Mouse (Mus musculus) lung, postnatal 0 days (tissue): ENCODE measurements around the gene Fgd2.

Source experiments
- CTCF ChIP-seq: IDR thresholded peaks from 2 replicates; pipeline ENCODE4 v1.5.1; 2016; ENCODE audit warnings: antibody characterized with exemption, mild to moderate bottlenecking
- EP300 ChIP-seq: IDR thresholded peaks from 2 replicates; pipeline ENCODE4 v1.6.1; 2016; ENCODE audit warnings: antibody characterized with exemption, mild to moderate bottlenecking, control low read depth

DNA sequence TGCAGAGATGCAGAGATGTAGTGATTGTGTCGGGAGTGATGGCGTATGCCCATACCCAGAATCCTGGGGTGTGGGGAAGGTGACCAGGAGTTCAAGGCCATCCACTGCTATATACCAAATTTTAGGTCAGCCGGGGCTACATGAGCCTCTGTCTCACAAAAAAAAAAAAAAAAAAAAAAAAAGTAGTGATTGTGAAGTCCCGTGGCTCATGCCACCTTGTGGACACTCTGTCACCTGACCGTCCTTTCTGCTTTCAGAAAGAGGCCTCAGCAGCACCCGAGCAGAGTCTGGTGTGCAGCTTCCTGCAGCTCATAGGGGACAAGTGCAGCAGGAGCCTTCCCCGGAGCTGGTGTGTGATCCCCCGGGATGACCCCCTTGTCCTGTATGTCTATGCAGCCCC is 17.3 kb downstream of the Fgd2 start:
- TF ChIP-seq CTCF = peak; percentile 19; the same call in 1 of the 2 replicates
- TF ChIP-seq EP300 = no peak
